Mouse (Mus musculus) neural tube, embryonic 11.5 days (tissue): ENCODE measurements at regions not wholly inside any gene's neighbourhood (a gene's known extent, or its start where the extent isn't known, plus 50 kb on each side); places are given as distances from the start of the nearest gene placed in this dataset.

Source experiments
- ATAC-seq: fragments of 200-750 bp; cut with Nextera tagmentation; 2 replicates; pipeline ENCODE4 v1.8.0; 2017; ENCODE audit warnings: moderate number of reproducible peaks, mild to moderate bottlenecking, moderate TSS enrichment, moderate library complexity; ENCODE audit not compliant: insufficient read depth, low FRiP score, low TSS enrichment
- DNase-seq: peaks from one replicate; pipeline ENCODE4 v3.0.0-alpha.2; 2015; ENCODE audit warnings: low spot score
- H3K27ac ChIP-seq: fragments of 300-500 bp; sonication (generic); 2 replicates; pipeline ENCODE4 v1.5.1; 2014; ENCODE audit warnings: low read depth, mild to moderate bottlenecking, low read length
- H3K27me3 ChIP-seq: fragments of 300-500 bp; sonication (generic); 2 replicates; pipeline ENCODE4 v1.6.1; 2014; ENCODE audit warnings: mild to moderate bottlenecking, low read length, mixed read lengths; ENCODE audit not compliant: control insufficient read depth, insufficient read depth
- H3K36me3 ChIP-seq: fragments of 300-500 bp; sonication (generic); 2 replicates; pipeline ENCODE4 v1.6.1; 2014; ENCODE audit warnings: mild to moderate bottlenecking, low read length, moderate library complexity, mixed read lengths; ENCODE audit not compliant: control insufficient read depth, insufficient read depth
- H3K4me1 ChIP-seq: fragments of 300-500 bp; sonication (generic); 2 replicates; pipeline ENCODE4 v1.6.1; 2014; ENCODE audit warnings: low read length, mixed read lengths; ENCODE audit not compliant: control insufficient read depth, insufficient read depth
- H3K4me2 ChIP-seq: fragments of 300-500 bp; sonication (generic); 2 replicates; pipeline ENCODE4 v1.6.1; 2014; ENCODE audit warnings: low read depth, mild to moderate bottlenecking, moderate library complexity
- H3K4me3 ChIP-seq: fragments of 300-500 bp; sonication (generic); 2 replicates; pipeline ENCODE4 v1.5.1; 2014; ENCODE audit warnings: low read depth, low read length
- H3K9ac ChIP-seq: fragments of 300-500 bp; sonication (generic); 2 replicates; pipeline ENCODE4 v1.6.1; 2014; ENCODE audit warnings: mild to moderate bottlenecking, low read length
- H3K9me3 ChIP-seq: fragments of 300-500 bp; sonication (generic); 2 replicates; pipeline ENCODE4 v1.6.1; 2016; ENCODE audit warnings: low read length; ENCODE audit not compliant: control insufficient read depth
- WGBS: fragments of 180-500 bp; shearing (Covaris S2); extraction: QIAGEN DNeasy Blood & Tissue Kit; methylation state at CpG from one replicate; pipeline ENCODE4 v1.1.7; 2014; 5-methylcytosine and 5-hydroxymethylcytosine counted together

DNA sequence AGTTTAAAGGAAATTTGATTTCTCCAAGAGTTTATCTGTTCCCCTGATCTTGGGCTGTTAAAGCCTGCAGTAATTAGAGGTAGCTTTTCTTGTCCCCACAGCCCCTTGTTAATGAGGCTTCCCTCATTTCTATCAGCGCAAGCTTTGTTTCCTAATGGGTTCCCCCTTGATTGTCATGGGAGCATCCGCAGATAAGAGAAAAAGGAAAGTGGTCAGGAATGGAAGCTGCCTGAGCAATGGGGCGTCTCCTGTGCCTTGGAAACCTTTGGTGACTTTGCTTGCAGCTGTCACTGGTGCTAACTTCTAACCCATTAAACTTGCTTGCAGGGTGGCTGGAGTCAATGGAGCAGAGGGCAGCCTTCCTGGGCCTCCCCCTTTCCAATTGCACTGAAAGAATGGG lies 202.7 kb upstream of the Arglu1 start:
- no peaks in the 10 kb centered on the region for H3K36me3 ChIP-seq
- ATAC-seq (no peak), DNase-seq (no peak)
- no peak overlapping the region for H3K27ac ChIP-seq
- no peak overlapping the region for H3K4me2 ChIP-seq
- H3K27me3 ChIP-seq = no peaks in the 10 kb centered on the region
- H3K4me3 ChIP-seq = no peak overlapping the region
- no peaks in the 10 kb centered on the region for H3K9me3 ChIP-seq
- 18% methylated on average over 3 of the region's 3 CpGs for WGBS
- H3K9ac ChIP-seq = no peak overlapping the region; the same call in 1 of the 2 replicates
- no peaks in the 10 kb centered on the region; the same call in 1 of the 2 replicates for H3K4me1 ChIP-seq

DNA sequence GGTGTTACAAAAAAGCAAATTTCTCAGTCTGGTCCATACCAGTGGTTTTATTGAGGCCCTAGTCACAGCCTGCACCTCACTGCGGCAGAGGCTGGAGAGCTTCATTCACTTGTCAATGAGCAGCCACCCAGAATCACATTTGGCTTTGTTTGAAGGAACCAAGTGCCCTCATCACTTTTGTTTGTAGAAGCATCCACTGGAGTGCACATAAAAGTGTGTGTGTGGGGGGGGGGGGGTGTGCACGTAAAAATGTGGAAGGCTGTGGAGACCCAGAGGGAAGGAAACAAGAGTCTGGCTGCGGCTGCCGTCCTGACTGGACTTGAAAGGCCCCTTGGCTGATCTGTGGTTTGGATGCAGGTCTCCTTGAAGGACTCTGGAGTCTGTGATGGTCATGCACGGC lies 187.0 kb upstream of the Arglu1 start:
- H3K9ac ChIP-seq = no peak overlapping the region
- ATAC-seq (0 out of 2 replicates have a peak, but pooled peaks have one; percentile 20), DNase-seq (no peak)
- no peaks in the 10 kb centered on the region for H3K9me3 ChIP-seq
- no peak overlapping the region for H3K27ac ChIP-seq
- H3K4me3 ChIP-seq = no peak overlapping the region
- no peaks in the 10 kb centered on the region for H3K27me3 ChIP-seq
- H3K4me2 ChIP-seq = no peak overlapping the region
- H3K4me1 ChIP-seq = no peaks in the 10 kb centered on the region
- WGBS = 24% methylated on average over 5 of the region's 5 CpGs
- no peaks in the 10 kb centered on the region for H3K36me3 ChIP-seq

DNA sequence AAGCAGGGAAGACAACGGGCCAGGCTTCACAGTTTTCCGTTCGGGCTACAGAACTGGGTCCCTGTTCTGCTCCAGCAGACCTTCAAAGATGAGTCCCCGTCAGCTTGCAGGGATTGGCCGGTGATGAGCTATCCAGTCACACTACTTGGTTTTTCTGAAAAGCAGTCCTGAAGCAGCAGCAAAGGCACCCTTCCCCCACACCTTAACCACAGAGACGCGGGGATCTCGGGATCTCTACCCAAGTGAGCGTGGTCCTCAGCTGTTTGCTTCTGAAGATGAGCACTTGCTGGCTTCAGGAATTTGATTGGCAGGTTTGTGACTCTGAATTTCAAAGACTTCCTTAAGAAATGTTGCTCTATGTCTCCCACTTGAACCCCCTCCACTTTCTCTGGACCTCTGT lies 186.6 kb upstream of the Arglu1 start:
- Histone ChIP-seq H3K4me2 (no peak overlapping the region), H3K36me3 (no peaks in the 10 kb centered on the region), H3K27me3 (no peaks in the 10 kb centered on the region), H3K9me3 (no peaks in the 10 kb centered on the region), H3K27ac (no peak overlapping the region), H3K4me3 (no peak overlapping the region), H3K9ac (no peak overlapping the region), H3K4me1 (no peaks in the 10 kb centered on the region)
- 48% methylated on average over 9 of the region's 9 CpGs for WGBS
- ATAC-seq = no peak
- DNase-seq = no peak

DNA sequence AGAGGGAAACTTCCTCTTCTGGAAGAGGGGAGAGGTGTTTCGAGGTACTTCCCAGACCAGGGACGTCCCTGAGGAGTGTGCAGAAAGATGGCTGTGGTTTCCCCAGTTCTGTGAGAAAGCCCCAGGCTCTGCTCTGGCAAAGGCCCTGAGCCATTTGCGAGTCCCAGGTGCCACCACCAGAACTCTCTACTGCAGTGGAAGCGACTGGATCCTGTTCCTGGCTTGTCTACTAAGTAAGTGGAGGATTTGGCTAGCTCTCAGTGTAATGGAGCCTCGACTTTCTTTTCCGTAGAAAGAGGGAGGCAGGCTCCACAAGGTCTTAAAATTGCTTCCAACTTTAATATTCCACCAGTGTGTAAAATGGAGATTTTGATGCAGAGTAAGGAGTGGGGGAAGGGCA lies 186.1 kb upstream of the Arglu1 start:
- no peak overlapping the region for H3K9ac ChIP-seq
- 88% methylated on average over 6 of the region's 6 CpGs for WGBS
- H3K27me3 ChIP-seq = no peaks in the 10 kb centered on the region
- no peak overlapping the region for H3K4me3 ChIP-seq
- H3K4me2 ChIP-seq = no peak overlapping the region
- no peak overlapping the region for H3K27ac ChIP-seq
- DNase-seq (no peak), ATAC-seq (no peak)
- H3K4me1 ChIP-seq = 0 out of 2 replicates have a peak, but pooled peaks cover 1% of the 10 kb centered on the region
- H3K36me3 ChIP-seq = no peaks in the 10 kb centered on the region
- no peaks in the 10 kb centered on the region for H3K9me3 ChIP-seq

DNA sequence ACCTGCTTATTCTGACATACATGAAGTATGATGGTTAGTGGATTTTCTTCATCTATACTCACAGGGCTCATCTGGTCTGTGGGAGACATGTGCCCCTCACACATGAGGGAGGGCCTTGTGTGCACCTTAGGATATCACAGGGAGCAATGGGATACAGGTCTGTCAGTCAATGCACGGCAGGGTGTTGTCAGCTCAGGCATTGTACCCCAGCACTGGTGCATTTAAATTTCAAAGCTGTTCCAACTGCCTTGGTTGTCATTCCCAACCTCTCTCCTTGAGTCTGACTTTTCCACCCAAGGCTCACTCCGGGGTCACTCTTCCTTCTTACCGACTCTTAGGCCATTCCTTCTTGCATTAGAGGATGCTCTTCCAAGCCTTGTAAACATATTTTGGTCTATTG lies 181.6 kb upstream of the Arglu1 start:
- Histone ChIP-seq H3K4me2 (no peak overlapping the region), H3K27ac (no peak overlapping the region), H3K36me3 (no peaks in the 10 kb centered on the region), H3K4me3 (no peak overlapping the region), H3K27me3 (no peaks in the 10 kb centered on the region), H3K9ac (no peak overlapping the region), H3K9me3 (no peaks in the 10 kb centered on the region), H3K4me1 (peaks cover 7% of the 10 kb centered on the region)
- DNase-seq = no peak
- no peak for ATAC-seq
- 21% methylated on average over 3 of the region's 3 CpGs for WGBS

DNA sequence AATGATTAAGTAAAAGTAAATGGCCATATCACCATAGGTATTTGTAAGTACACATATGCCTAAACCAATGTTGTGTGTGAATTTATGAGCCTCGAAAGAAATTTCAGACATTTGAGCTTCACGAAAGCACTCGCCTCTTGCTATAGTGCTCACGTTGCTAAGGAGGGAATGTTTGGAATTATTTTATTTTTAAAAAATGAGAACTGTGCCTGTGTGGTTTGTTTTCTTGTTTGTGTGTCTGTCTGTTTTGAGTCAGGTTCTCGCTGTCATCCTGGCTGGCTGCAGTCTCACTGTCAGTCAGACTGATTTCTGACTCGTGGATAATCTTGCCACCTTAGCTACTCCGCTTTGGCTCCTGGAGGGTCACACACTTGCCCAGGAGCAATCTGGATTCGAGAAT lies 180.7 kb upstream of the Arglu1 start:
- H3K27ac ChIP-seq = peak overlapping the region; percentile 21; the same call in 1 of the 2 replicates
- no peak overlapping the region for H3K4me3 ChIP-seq
- peak; percentile 29 for ATAC-seq
- 40% methylated on average over 8 of the region's 8 CpGs for WGBS
- no peaks in the 10 kb centered on the region for H3K27me3 ChIP-seq
- H3K4me2 ChIP-seq = no peak overlapping the region
- H3K36me3 ChIP-seq = no peaks in the 10 kb centered on the region
- no peak for DNase-seq
- H3K9ac ChIP-seq = no peak overlapping the region
- H3K4me1 ChIP-seq = peaks cover 7% of the 10 kb centered on the region
- H3K9me3 ChIP-seq = no peaks in the 10 kb centered on the region

DNA sequence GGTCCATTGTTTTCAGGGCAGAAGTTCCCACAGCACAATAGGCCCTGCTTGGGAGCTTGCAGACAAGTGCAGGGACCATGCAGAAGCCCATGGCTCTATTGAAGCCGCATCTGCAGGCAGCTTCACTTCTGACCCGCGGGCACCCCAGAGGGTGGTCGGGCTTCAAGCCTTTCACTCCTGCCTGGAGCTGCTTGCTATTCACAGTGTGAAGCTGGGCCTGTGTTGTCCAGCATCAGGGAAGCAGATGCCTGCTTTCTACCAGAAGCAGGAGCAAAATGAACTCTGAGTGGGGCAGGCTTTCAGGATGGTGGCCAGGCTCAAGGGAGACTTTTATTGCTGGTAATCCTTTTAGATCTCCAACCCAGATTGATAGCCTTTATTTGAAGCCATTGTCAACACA lies 180.2 kb upstream of the Arglu1 start:
- no peak overlapping the region for H3K4me2 ChIP-seq
- H3K9me3 ChIP-seq = no peaks in the 10 kb centered on the region
- peak overlapping the region; percentile 21; the same call in 1 of the 2 replicates for H3K27ac ChIP-seq
- H3K36me3 ChIP-seq = no peaks in the 10 kb centered on the region
- no peak overlapping the region for H3K9ac ChIP-seq
- 4% methylated on average over 4 of the region's 4 CpGs for WGBS
- no peak overlapping the region for H3K4me3 ChIP-seq
- ATAC-seq = peak; percentile 88
- DNase-seq = peak; percentile 77
- H3K4me1 ChIP-seq = peaks cover 7% of the 10 kb centered on the region
- H3K27me3 ChIP-seq = no peaks in the 10 kb centered on the region

DNA sequence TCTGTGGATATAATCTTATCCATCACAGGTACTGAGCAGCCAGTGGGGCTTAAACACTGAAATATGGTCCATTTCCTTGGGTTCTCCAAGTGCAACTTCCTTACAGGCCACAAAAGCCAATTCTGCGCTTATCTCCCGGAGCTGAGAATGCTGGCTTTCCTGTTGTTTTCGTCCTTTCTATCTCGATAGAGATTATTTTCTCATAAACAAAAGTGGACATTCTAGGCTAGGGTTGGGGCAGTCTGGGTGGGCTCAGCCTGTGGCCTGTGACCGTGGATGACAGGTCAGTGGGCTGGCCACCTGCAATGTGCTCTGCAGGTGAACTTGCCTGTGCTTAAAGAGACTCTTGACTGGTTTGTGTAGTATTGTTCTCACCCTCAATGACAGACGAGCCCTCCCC lies 179.0 kb upstream of the Arglu1 start:
- Histone ChIP-seq H3K27ac (no peak overlapping the region), H3K4me2 (no peak overlapping the region), H3K9ac (no peak overlapping the region), H3K9me3 (no peaks in the 10 kb centered on the region), H3K4me1 (peaks cover 7% of the 10 kb centered on the region), H3K27me3 (no peaks in the 10 kb centered on the region), H3K4me3 (no peak overlapping the region), H3K36me3 (no peaks in the 10 kb centered on the region)
- DNase-seq = no peak
- WGBS = 54% methylated on average over 6 of the region's 6 CpGs
- no peak for ATAC-seq

DNA sequence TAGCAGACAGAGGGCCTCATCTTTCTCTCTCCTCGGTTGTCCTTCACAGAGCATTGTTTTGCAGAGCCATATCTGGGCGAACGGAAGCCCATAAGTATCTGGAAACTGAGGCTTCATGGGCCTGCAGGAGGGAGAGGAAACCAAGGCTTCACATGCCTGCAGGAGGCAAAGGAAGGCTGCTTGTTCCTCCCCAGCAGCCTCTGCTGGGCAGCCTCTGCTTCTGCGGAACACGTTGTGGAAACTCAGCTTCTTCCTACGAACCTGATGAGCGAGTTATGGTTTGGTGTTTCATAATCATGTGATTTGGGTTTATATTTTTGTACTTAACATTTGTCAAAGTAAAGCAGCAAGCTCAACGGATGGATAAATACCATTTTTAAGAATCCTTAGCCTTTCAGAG lies 177.6 kb upstream of the Arglu1 start:
- 73% methylated on average over 8 of the region's 8 CpGs for WGBS
- H3K4me3 ChIP-seq = no peak overlapping the region
- H3K4me1 ChIP-seq = peaks cover 7% of the 10 kb centered on the region
- no peak overlapping the region for H3K9ac ChIP-seq
- H3K4me2 ChIP-seq = no peak overlapping the region
- no peaks in the 10 kb centered on the region for H3K36me3 ChIP-seq
- no peaks in the 10 kb centered on the region for H3K9me3 ChIP-seq
- no peak for DNase-seq
- no peak overlapping the region for H3K27ac ChIP-seq
- H3K27me3 ChIP-seq = no peaks in the 10 kb centered on the region
- ATAC-seq = no peak
